Mouse (Mus musculus): ENCODE results near the gene Sec1.

DNA sequence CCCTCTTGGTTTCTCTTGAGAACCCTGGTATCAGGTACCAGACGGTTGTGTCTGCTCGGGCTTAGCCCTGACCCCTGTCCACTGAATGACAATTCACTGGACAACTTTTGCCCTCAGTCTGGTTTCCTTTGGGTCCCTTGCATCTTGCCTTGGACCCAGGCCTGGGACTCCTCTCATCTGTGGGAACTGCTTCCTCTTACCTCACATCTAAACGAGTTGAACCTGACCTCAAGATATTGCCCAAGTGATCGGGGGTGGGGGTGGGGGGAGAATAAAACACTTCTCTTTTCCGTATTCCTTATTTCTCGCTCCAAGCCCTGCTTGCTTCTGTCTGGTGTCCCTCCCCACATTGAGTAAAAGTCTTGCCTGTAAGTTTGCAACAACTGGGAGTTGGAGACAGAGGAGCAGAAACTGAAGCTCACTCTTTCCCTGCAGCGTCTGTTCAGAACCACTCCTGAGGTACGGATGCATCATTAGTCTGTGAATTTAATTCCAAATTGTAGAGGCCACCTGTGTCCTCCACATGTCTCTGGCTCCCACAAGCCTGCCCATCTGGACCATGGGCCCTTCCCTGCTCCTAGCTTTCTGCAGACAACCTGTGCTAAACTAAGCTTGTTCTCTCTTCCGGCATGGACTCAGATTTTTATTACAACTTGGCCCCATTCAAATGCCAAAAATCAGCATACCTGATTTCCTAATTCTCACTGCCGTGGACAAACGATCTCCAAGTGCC, 33.3 kb downstream of the Sec1 start:
- TF ChIP-seq POLR2A (IDR thresholded peaks at IDR 0.05; ENCODE audit: low read depth, low read length): no peak
- no peak for TF ChIP-seq CTCF (IDR thresholded peaks at IDR 0.05; ENCODE audit: extremely low read depth, insufficient read length, insufficient replicate concordance, low read depth, low read length)
